Mouse (Mus musculus): ENCODE data around the gene Smad6.

The Smad6 gene

GRCm38 (mm10) chr9:63982937-63983632, 38.8 kb downstream of the Smad6 start:
- peak; percentile 15 for DNase-seq (ENCODE audit: low read depth)

DNA sequence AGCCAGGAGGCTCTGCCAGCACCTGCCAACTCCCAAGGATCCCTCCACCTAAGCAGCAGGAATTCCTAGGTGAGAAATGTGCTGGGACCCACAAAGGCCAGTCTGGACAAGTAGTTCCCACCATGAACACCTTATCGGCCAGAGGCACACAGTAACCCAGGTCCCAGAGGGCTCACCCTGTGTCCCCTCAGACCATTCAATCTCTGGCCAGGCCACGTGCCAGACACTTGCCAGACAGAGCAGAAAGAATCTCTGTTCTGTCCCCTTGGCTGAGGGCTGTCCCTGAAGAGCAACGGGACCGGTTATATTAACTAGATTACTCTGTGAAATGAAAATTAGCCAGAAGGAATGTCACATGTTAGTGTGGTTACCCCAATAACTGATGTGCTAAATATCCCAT, 39.9 kb downstream of the Smad6 start:
- DNase-seq (ENCODE audit: low read depth): no peak

DNA sequence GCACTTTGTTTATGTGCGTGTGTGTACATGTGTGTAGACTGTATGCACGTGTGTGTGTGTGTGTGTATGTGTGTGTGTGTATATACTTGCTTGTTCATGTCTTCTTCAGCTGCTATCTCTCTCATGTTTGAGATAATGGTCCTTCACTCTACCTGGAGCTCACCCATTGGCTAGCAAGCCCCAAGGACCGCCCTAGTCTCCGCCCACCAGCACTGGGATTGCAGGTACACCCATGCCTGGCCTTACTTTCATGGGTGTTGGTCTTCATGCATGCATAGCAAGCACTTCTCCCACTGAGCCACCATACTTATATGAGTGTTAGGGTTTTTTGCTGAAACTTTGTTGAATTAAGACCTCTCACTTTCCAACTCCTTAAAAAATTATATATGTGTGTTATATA, 40.5 kb downstream of the Smad6 start:
- no peak for DNase-seq (ENCODE audit: low read depth)

DNA sequence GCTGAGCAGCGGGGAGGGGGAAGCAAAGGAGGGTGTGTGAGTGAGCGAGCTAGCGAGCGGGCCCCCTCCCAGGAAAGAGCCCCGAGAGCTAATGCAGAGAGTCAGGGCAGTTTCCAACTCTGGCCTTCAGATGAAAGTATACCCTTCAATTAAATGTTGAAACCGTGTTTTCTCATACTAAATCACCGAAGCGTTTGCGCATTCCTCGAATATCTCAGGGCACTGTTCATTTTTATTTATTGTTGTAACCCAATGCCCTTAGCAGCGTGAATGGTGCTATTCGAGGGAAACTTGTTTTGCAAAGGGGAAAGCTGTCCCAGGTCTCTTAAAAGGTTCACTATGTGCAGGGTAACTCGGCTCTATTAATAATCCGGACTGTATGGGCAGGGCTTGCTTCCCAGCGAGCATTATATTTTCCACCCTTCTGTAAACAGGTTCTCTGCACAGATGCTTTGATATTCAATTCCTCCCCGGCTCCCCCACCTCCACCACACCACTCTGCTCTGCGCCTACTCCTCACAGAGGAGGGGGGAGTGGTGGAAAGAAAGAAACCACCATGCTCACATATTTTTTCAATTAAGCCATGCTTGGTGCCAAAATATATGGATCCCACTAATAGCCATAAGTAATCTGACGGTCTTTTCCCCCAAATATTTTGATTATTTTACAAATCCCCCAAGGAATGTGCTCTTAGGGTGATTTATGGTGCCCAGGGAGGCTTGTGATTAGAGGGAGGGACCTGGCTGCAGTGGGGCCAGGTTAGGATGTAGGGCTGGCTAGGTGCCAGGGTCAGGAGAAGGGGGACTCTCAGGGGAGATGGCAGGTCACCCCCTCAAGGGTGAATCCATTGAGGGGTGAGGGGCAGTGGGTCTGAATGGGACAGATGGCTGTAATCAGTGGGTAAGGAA, 41.4 kb downstream of the Smad6 start:
- DNase-seq (ENCODE audit: low read depth): no peak

DNA sequence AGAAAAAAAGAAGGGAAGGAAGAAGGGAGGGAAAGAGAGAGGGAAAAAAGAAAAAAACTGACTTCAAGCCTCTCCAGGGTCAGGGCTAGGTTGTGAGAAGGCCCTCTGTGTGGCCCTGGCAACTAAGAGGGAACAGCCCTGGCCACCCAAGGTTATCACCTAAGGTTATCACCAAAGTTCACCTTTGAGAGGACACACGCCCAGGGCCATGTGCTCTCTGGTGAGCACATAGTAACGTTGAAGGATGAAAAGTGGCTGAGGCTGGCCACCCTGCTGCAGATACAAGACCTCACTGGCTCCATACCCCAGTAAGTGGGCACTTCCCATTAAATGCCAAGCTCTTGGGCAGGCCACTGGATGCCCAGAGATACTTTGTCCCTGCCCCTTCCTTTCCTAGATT, 42.6 kb downstream of the Smad6 start:
- DNase-seq (ENCODE audit: low read depth): no peak

- DNase-seq (ENCODE audit: low read depth): no peak
These were observed 43.2 kb downstream of the Smad6 start for GRCm38 (mm10) chr9:63978682-63979081.

DNA sequence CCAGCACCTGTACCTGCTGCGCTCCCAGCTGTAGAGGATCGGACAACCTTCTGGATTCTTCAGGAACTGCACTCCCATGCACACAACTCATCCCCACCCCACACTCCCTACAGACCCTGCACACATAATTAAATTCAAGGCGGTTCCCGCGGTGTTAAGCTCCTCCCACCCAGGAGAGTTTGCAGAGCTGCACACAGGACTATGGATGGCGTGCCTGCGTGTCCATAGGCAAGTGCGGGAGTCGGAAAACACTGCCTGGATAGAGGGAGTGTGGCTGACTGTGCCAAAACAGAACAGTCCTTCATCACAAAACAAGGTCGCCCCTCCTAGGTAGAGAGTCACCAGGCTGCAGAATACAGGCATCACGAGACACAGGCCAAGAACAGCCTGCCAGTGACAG, 45.9 kb downstream of the Smad6 start:
- DNase-seq (ENCODE audit: low read depth): no peak

DNA sequence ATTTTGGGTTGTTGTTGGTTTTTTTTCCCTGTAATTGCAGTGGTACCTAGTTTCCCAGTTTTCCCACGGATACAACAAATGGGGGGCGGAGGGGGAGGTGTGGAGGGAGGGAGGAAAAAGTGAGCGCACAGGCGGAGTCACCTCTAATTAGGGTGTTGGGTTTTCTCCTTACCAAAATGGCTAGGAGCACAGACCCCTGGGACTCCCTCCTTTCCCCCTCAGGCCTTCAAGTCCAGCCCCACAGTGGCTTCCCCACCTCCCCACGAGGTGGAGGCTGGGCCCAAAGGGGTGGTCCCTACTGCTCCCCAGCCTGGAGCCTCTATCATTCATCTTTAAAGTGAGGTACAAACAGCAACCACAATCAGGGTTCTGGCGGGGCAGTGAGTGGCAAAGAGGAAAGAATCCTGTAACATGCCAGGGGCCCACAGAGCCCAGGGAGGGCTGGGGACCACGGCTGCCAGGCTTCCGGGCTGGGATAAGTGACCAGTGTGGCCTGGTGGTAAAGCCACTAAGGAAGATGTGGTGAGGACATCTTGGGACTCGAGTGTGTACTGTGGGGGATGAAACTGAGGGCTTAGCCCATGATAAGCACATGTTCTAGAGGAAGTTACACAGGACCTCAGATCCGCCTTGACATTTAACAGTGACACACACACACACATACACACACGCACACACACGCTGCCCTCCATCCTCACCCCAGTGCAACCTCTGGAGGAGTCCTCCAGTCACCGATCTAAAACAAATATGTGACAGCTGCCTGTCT, 47.4 kb downstream of the Smad6 start:
- DNase-seq (ENCODE audit: low read depth): no peak

GRCm38 (mm10) chr9:63973662-63974190, 48.1 kb downstream of the Smad6 start:
- no peak for DNase-seq (ENCODE audit: low read depth)

GRCm38 (mm10) chr9:63972576-63973290, 49.1 kb downstream of the Smad6 start:
- DNase-seq (ENCODE audit: low read depth): no peak

- no peak for DNase-seq (ENCODE audit: low read depth)
These were observed 50.3 kb downstream of the Smad6 start for GRCm38 (mm10) chr9:63971557-63971956.

DNA sequence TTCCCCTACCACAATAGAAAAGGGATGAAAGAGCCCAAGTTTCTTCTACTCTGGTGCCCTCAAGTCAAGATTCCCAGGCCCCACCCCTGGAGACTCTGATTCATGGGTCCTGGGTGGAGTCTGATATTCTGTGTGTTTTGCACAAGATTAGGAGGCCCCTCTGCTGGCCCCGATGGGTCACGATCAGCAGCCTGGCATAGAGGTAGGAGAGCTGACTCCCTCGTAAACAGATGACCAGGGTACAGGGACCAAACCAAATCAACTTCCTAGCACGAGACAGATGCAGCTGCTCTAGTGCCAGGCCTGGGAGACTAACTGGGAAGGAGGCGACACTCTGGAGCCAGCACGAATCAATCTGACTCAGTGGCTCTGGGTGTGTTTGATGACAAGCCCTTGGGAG, 51.0 kb downstream of the Smad6 start:
- DNase-seq (ENCODE audit: low read depth): peak; percentile 35

DNA sequence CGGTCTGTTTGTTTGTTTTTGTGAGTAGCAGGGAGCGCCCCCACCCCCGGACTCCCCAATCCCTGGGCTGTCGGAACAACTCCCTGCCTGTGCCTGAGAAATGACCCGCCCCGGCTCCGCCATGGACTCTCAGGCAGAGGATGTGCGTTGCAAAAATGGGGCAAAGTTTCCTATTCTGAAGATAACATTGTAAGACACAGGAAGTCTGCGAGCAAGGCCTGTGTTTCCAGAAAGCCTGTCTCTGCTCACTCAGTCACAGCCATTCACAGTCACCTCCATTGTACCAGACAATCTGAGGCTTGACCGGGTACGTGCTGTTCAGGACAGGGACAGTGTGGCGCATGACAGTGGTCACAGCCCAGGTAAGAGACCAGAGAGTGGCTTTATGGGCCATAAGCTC, 51.5 kb downstream of the Smad6 start:
- DNase-seq (ENCODE audit: low read depth): no peak

GRCm38 (mm10) chr9:63969467-63969866, 52.4 kb downstream of the Smad6 start:
- no peak for DNase-seq (ENCODE audit: low read depth)

DNA sequence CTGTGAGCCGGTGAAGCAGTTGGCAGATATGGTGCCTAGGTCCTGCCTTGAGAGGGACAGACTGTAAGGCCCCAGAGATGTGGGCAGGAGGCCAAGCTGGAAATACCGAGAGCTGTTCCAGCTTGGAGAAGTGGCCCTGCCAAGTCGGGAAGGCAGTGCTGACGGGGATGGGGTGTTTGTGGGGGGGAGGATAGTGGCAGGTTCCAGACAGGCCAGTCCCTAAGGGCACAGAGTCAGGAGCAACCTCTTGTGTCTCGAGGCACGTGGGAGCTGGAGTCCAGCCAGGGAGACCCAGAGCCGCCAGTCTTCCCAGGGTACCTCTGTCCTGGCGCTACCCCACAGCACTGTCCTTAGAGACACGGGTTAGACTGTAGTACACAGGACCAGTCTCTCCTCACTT, 53.3 kb downstream of the Smad6 start:
- DNase-seq (ENCODE audit: low read depth): no peak

DNA sequence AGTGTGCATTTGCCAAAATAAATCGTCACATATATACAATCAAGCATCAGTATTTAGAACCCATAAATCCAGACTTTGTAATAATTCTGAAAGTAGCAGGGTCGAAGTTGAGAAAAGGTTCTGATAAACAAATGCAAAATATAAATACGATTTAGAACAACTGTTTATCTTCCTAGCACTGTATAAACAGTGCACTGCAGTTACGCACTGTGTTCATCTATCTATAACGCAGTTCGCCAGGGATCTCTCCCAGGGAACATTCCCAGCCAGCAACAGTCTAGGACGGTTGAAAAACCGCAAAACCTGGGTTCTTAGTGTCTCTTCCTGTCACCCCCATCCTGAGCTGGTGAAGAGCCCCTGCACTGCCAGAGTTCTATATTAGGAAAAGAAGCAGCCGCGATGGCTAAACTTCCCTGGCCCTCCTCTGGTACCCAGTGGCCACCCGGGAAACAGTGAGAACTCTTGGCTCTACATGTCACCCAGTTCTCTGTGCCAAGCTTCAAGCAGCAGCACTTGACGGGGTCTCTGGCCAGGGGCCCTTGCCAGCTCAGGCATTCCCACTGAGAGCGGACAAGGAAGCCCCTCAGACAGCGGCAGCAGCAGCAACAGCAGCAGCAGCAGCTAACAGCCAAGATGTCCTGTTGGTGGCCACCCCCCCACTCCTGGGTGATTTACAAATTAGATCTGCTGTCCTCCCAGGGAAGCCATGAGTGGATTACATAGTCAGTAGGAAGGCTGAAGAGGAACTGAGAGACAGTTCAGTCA, 54.3 kb downstream of the Smad6 start:
- DNase-seq (ENCODE audit: low read depth): no peak

DNA sequence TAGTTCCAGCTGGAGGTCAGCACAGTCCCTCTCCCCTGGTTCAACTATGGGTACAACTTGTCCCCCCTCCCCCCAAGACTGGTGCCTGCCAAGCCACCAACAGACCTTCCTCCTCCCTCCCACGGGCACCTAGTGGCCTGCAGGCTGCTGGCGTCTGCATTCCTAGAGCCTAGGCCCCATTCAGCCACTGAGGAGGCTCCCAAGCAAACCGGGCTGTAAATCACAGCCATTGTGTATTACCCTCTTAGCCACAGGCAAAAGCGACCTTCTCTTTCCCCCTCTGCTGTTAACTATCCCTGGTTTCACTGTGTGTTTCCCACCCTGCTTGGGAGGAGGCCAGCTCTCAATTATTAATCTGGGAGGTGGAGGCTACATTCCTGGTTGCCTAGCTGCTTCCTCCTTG, 56.3 kb downstream of the Smad6 start:
- no peak for DNase-seq (ENCODE audit: low read depth)

GRCm38 (mm10) chr9:63961881-63962280, 60.0 kb downstream of the Smad6 start:
- DNase-seq (ENCODE audit: low read depth): no peak

GRCm38 (mm10) chr9:63960829-63961185, 61.1 kb downstream of the Smad6 start:
- DNase-seq (ENCODE audit: low read depth): no peak

- DNase-seq (ENCODE audit: low read depth): no peak
These were observed 61.7 kb downstream of the Smad6 start for GRCm38 (mm10) chr9:63959933-63960828.

Data from c-Kit-positive CD71-positive TER-119-negative erythroid progenitor cells, embryonic 14.5 days (primary cell).